Comparison of ENCODE assay signal across 8 mouse cellular contexts in the genomic region with DNA sequence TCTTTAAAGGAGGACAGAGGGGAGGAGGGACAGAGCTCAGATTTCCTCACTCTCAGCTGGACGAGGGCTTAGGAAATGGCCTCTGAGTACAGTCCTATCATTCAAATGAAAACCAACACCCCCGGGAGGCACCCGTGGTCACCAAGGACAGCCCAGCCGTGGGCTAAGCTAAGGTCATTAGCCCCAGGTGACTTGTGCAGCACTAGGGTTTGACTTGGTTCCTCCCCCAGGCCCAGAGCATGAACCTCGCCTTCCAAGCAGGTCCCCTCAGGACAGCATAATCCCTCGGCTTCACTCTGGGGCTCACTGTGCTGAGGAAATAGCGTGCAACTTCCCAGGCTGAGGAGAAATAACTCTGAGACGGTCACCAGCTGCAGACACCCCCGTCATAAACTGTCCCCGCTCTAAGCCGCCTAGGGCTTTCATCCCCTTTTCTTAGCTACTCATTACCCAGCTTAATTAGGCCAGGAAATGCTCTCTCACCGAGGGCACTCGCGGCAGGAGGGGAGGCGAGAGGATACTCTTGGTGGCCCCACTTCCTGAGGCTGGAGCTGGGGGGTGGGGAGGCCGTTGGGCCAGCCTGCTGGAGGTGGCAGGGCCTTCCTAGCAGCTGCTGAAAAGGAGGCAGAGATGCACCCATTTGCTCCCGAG.
DNase-seq lines count a peak whose midpoint lies in the region; ATAC-seq and TF ChIP-seq lines count a peak whose summit lies in the region.

No protein-coding gene starts in this region.

- peaks cover 20% of the 10 kb centered on the region for H3K4me1 ChIP-seq in heart, embryonic 10.5 days
- peaks cover 26% of the 10 kb centered on the region for H3K4me1 ChIP-seq in forebrain, embryonic 10.5 days
- peaks cover 10% of the 10 kb centered on the region for H3K4me1 ChIP-seq in hindbrain, embryonic 12.5 days
- peaks cover 10% of the 10 kb centered on the region for H3K4me1 ChIP-seq in limb, embryonic 14.5 days (ENCODE audit: control insufficient read depth, insufficient read depth, low read length)

- TF ChIP-seq POLR2A in limb, embryonic 14.5 days (IDR thresholded peaks at IDR 0.05; ENCODE audit: borderline replicate concordance, extremely low read depth, insufficient read depth, insufficient read length): no peak

- H3K4me2 ChIP-seq in hindbrain, embryonic 12.5 days (replicated peaks): peak overlapping the region; percentile 40
- peak overlapping the region; percentile 16 for H3K4me2 ChIP-seq in limb, embryonic 14.5 days (replicated peaks; ENCODE audit: low read depth, low read length, severe bottlenecking)

- H3K27me3 ChIP-seq in heart, embryonic 10.5 days (ENCODE audit: insufficient read depth, poor library complexity, severe bottlenecking): no peaks in the 10 kb centered on the region
- H3K27me3 ChIP-seq in forebrain, embryonic 10.5 days (ENCODE audit: poor library complexity, severe bottlenecking): peaks cover 4% of the 10 kb centered on the region; the same call in 1 of the 2 replicates
- no peaks in the 10 kb centered on the region for H3K27me3 ChIP-seq in hindbrain, embryonic 12.5 days
- no peaks in the 10 kb centered on the region for H3K27me3 ChIP-seq in limb, embryonic 14.5 days (ENCODE audit: control insufficient read depth, insufficient read depth, low read length)

- peak overlapping the region; percentile 34 for H3K4me3 ChIP-seq in heart, embryonic 10.5 days
- peak overlapping the region; percentile 35 for H3K4me3 ChIP-seq in forebrain, embryonic 10.5 days
- H3K4me3 ChIP-seq in hindbrain, embryonic 12.5 days: 0 out of 2 replicates have a peak overlapping the region, but pooled peaks have one; percentile 3
- no peak overlapping the region for H3K4me3 ChIP-seq in limb, embryonic 14.5 days (replicated peaks; ENCODE audit: low read length)

- H3K9me3 ChIP-seq in heart, embryonic 10.5 days: no peaks in the 10 kb centered on the region
- H3K9me3 ChIP-seq in forebrain, embryonic 10.5 days: no peaks in the 10 kb centered on the region
- H3K9me3 ChIP-seq in hindbrain, embryonic 12.5 days (replicated peaks): no peaks in the 10 kb centered on the region
- no peaks in the 10 kb centered on the region for H3K9me3 ChIP-seq in limb, embryonic 14.5 days (ENCODE audit: control insufficient read depth, low read length)

- ATAC-seq in hindbrain, embryonic 12.5 days (ENCODE audit: low FRiP score): peak; percentile 72
- 0 out of 2 replicates have a peak, but pooled peaks have one; percentile 19 for ATAC-seq in limb, embryonic 14.5 days (ENCODE audit: low FRiP score, low read depth)
- ATAC-seq in erythroblast, adult 5-6 weeks (replicated peaks; ENCODE audit: low FRiP score, poor library complexity, severe bottlenecking): no peak

- 4% methylated on average over 17 of the region's 17 CpGs for WGBS in heart, embryonic 10.5 days
- WGBS in forebrain, embryonic 10.5 days: 2% methylated on average over 17 of the region's 17 CpGs
- 5% methylated on average over 17 of the region's 17 CpGs for WGBS in hindbrain, embryonic 12.5 days
- WGBS in limb, embryonic 14.5 days: 3% methylated on average over 17 of the region's 17 CpGs

- peak overlapping the region; percentile 83 for H3K27ac ChIP-seq in heart, embryonic 10.5 days
- peak overlapping the region; percentile 78 for H3K27ac ChIP-seq in forebrain, embryonic 10.5 days
- peak overlapping the region; percentile 14; the same call in 1 of the 2 replicates for H3K27ac ChIP-seq in hindbrain, embryonic 12.5 days
- H3K27ac ChIP-seq in limb, embryonic 14.5 days (replicated peaks; ENCODE audit: low read depth, low read length): 0 out of 2 replicates have a peak overlapping the region, but pooled peaks have one; percentile 7

- DNase-seq in heart, embryonic 10.5 days (ENCODE audit: low spot score): peak; percentile 76
- DNase-seq in heart, postnatal 4 days: no peak
- peak; percentile 59 for DNase-seq in adipocyte (ENCODE audit: low spot score)
- DNase-seq in forebrain, embryonic 10.5 days (ENCODE audit: extremely low spot score, low spot score): no peak
- DNase-seq in limb, embryonic 14.5 days (ENCODE audit: low spot score): no peak
- DNase-seq in retina, adult 2 months (ENCODE audit: low read depth, low spot score): peak; percentile 71

- no peaks in the 10 kb centered on the region for H3K36me3 ChIP-seq in heart, embryonic 10.5 days
- H3K36me3 ChIP-seq in forebrain, embryonic 10.5 days (replicated peaks): no peaks in the 10 kb centered on the region
- H3K36me3 ChIP-seq in hindbrain, embryonic 12.5 days: no peaks in the 10 kb centered on the region
- H3K36me3 ChIP-seq in limb, embryonic 14.5 days (ENCODE audit: control insufficient read depth, insufficient read depth, low read length): no peaks in the 10 kb centered on the region

- H3K9ac ChIP-seq in hindbrain, embryonic 12.5 days: no peak overlapping the region
- H3K9ac ChIP-seq in limb, embryonic 14.5 days (ENCODE audit: low read depth, low read length, severe bottlenecking): 0 out of 2 replicates have a peak overlapping the region, but pooled peaks have one; percentile 12

Comparison
In these comparisons a context has a peak if more than half of its experiments do, and no peak if none do; other contexts are left out.
1. DNase-seq: peak in heart, embryonic 10.5 days (single experiment), adipocyte (single experiment) and retina, adult 2 months (single experiment); none in heart, postnatal 4 days (single experiment), forebrain, embryonic 10.5 days (single experiment) and limb, embryonic 14.5 days (single experiment).
2. H3K27ac ChIP-seq: peak in every context shown above with its lines; median percentile 83 in heart, embryonic 10.5 days; 78 in forebrain, embryonic 10.5 days; 14 in hindbrain, embryonic 12.5 days; 7 in limb, embryonic 14.5 days.